Mouse (Mus musculus) erythroblast, embryonic 14.5 days (primary cell): ENCODE measurements at regions not wholly inside any gene's neighbourhood (a gene's known extent, or its start where the extent isn't known, plus 50 kb on each side); places are given as distances from the start of the nearest gene placed in this dataset.

Experiments used
- GATA1 ChIP-seq: IDR thresholded peaks from 2 replicates; pipeline ENCODE4 v1.6.1; 2012; ENCODE audit warnings: low read length, inconsistent platforms, mixed read lengths
- TAL1 ChIP-seq: IDR thresholded peaks from 3 replicates; pipeline ENCODE4 v1.6.1; 2012; ENCODE audit warnings: low read length, inconsistent platforms, mixed read lengths

DNA sequence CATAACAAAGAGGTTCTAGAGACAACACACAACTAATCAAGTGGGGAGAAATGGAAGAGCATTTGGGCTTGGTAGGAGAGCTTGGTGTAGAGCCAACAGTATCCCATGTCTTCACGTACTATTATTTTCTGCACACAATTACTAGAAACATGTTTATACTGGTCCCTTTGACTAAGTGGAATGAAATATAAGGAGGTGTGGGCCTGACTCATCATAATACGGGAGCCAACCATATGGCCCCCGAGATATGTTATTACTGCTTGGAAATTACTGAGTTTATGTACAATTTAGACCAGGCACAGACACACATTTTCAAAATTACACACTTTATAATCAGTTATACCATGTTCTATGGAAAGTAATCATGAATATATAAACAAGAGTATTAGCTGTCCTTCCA lies 92.7 kb upstream of the Sash1 start:
- TF ChIP-seq TAL1 (no peak), GATA1 (no peak)
